Mouse (Mus musculus): ENCODE measurements at regions not wholly inside any gene's neighbourhood (a gene's known extent, or its start where the extent isn't known, plus 50 kb on each side); places are given as distances from the start of the nearest gene placed in this dataset.

GRCm38 (mm10) chr9:48108994-48109619, 52.7 kb upstream of the Nxpe4 start:
- no peak for TF ChIP-seq ZC3H11A (IDR thresholded peaks at IDR 0.05; ENCODE audit: borderline replicate concordance, low read depth, low read length)
- TF ChIP-seq HCFC1 (IDR thresholded peaks at IDR 0.05; ENCODE audit: borderline replicate concordance, insufficient read depth, low read length) = no peak
